Mouse (Mus musculus): Measurements from ENCODE around the gene Sh3glb1. TPM values are rescaled to one million over a fixed set of nuclear protein-coding genes. Genes with fewer than 3 reads are reported as not detected.

Gene Sh3glb1
- polyA plus RNA-seq, 1 experiment from 2014 or later, result 145 TPM

GRCm38 (mm10) chr3:144640033-144640432 is 80.1 kb downstream of the Sh3glb1 start:
- Histone ChIP-seq H3K4me3 (no peak overlapping the region), H3K9ac (no peak overlapping the region), H3K4me2 (no peak overlapping the region), H3K36me3 (no peaks in the 10 kb centered on the region), H3K4me1 (replicated peaks) (peaks cover 13% of the 10 kb centered on the region), H3K27ac (ENCODE audit: poor library complexity, severe bottlenecking) (no peak overlapping the region), H3K9me3 (replicated peaks) (peaks cover 3% of the 10 kb centered on the region; the same call in 1 of the 2 replicates), H3K27me3 (replicated peaks) (no peaks in the 10 kb centered on the region)
- no peak for ATAC-seq (ENCODE audit: insufficient number of reproducible peaks, low FRiP score)

- Histone ChIP-seq H3K27me3 (replicated peaks) (no peaks in the 10 kb centered on the region), H3K4me1 (replicated peaks) (peaks cover 13% of the 10 kb centered on the region), H3K4me3 (no peak overlapping the region), H3K9ac (no peak overlapping the region), H3K27ac (ENCODE audit: poor library complexity, severe bottlenecking) (no peak overlapping the region), H3K4me2 (no peak overlapping the region), H3K36me3 (no peaks in the 10 kb centered on the region), H3K9me3 (replicated peaks) (peaks cover 3% of the 10 kb centered on the region; the same call in 1 of the 2 replicates)
- no peak for ATAC-seq (ENCODE audit: insufficient number of reproducible peaks, low FRiP score)
- 74% methylated on average over 3 of the region's 3 CpGs for WGBS
Observed at GRCm38 (mm10) chr3:144639387-144639786, 80.7 kb downstream of the Sh3glb1 start.

GRCm38 (mm10) chr3:144638110-144638509 is 82.0 kb downstream of the Sh3glb1 start:
- Histone ChIP-seq H3K27ac (ENCODE audit: poor library complexity, severe bottlenecking) (no peak overlapping the region), H3K36me3 (no peaks in the 10 kb centered on the region), H3K4me2 (no peak overlapping the region), H3K9ac (no peak overlapping the region), H3K4me1 (replicated peaks) (peaks cover 4% of the 10 kb centered on the region), H3K27me3 (replicated peaks) (no peaks in the 10 kb centered on the region), H3K4me3 (no peak overlapping the region), H3K9me3 (replicated peaks) (peaks cover 3% of the 10 kb centered on the region; the same call in 1 of the 2 replicates)
- no peak for ATAC-seq (ENCODE audit: insufficient number of reproducible peaks, low FRiP score)
- WGBS, result 81% methylated on average over 4 of the region's 4 CpGs

- H3K4me3 ChIP-seq, result no peak overlapping the region
- no peak overlapping the region for H3K9ac ChIP-seq
- WGBS, result 88% methylated on average over 5 of the region's 5 CpGs
- no peak overlapping the region for H3K27ac ChIP-seq (ENCODE audit: poor library complexity, severe bottlenecking)
- no peak overlapping the region for H3K4me2 ChIP-seq
- no peaks in the 10 kb centered on the region for H3K27me3 ChIP-seq (replicated peaks)
- H3K4me1 ChIP-seq (replicated peaks), result no peaks in the 10 kb centered on the region
- H3K36me3 ChIP-seq, result no peaks in the 10 kb centered on the region
- no peaks in the 10 kb centered on the region; the same call in 1 of the 2 replicates for H3K9me3 ChIP-seq (replicated peaks)
- no peak for ATAC-seq (ENCODE audit: insufficient number of reproducible peaks, low FRiP score)
Observed at GRCm38 (mm10) chr3:144635236-144635635, 84.9 kb downstream of the Sh3glb1 start.

Other genes with a start within 250 kb of the Sh3glb1 start
- 11.6 and 11.7 TPM in 2 replicates for gene Hs2st1, start 150.2 kb downstream of the Sh3glb1 start, polyA plus RNA-seq (2016; fragmentation: Nextera tagmentation; extraction: Ambion mirVana)
- gene Selenof, start 150.0 kb downstream of the Sh3glb1 start, polyA plus RNA-seq (2016; fragmentation: Nextera tagmentation; extraction: Ambion mirVana), result 405 and 413 TPM in 2 replicates
- 22.1 and 24.1 TPM in 2 replicates for gene Clca3a1, start 40.6 kb upstream of the Sh3glb1 start, polyA plus RNA-seq (2016; fragmentation: Nextera tagmentation; extraction: Ambion mirVana)
- gene Clca3a2, start 99.2 kb upstream of the Sh3glb1 start, polyA plus RNA-seq (2016; fragmentation: Nextera tagmentation; extraction: Ambion mirVana), result 0.72 and 0.78 TPM in 2 replicates
- not detected in 2 replicates for gene Clca3b, start 129.0 kb upstream of the Sh3glb1 start, polyA plus RNA-seq (2016; fragmentation: Nextera tagmentation; extraction: Ambion mirVana)
- gene Clca4b, start 212.2 kb upstream of the Sh3glb1 start, polyA plus RNA-seq (2016; fragmentation: Nextera tagmentation; extraction: Ambion mirVana), result not detected in 2 replicates